Mouse (Mus musculus) lung, adult 2 months (tissue): ENCODE measurements at regions not wholly inside any gene's neighbourhood (a gene's known extent, or its start where the extent isn't known, plus 50 kb on each side); places are given as distances from the start of the nearest gene placed in this dataset.

Source experiments
- CTCF ChIP-seq: fragments of 200-500 bp; IDR thresholded peaks from 2 replicates; pipeline ENCODE4 v1.5.1; 2011; ENCODE audit warnings: mild to moderate bottlenecking, low read length, control low read depth; ENCODE audit not compliant: insufficient read depth
- POLR2A ChIP-seq: fragments of 200-500 bp; IDR thresholded peaks from 2 replicates; pipeline ENCODE4 v1.6.1; 2011; ENCODE audit warnings: low read depth, mild to moderate bottlenecking, control low read depth, low read length, borderline replicate concordance; ENCODE audit errors: extremely low read depth

GRCm38 (mm10) chr13:101598126-101598485, 169.9 kb downstream of the Pik3r1 start:
- TF ChIP-seq CTCF (no peak), POLR2A (no peak)
